Mouse (Mus musculus) MEL (cell line): ENCODE results near the gene Cx3cl1.

Experiments used
- CHD2 ChIP-seq: IDR thresholded peaks from 2 replicates; pipeline ENCODE4 v1.6.1; 2011; ENCODE audit warnings: low read length, improper control_type of control experiment
- CTCF ChIP-seq, 3 experiments: IDR thresholded peaks in 2 of 3; conservative IDR thresholded peaks in 1 of 3; 2 replicates each; pipeline ENCODE4 v1.5.1; 2011 to 2012; ENCODE audit warnings: low read length in 3 of 3, low read depth in 2 of 3, mild to moderate bottlenecking in 2 of 3, improper control_type of control experiment in 1 of 3, inconsistent platforms in 1 of 3, mixed read lengths in 1 of 3, moderate library complexity in 1 of 3; ENCODE audit not compliant: control insufficient read depth in 1 of 3, insufficient read depth in 1 of 3, poor library complexity in 1 of 3, severe bottlenecking in 1 of 3
- E2F4 ChIP-seq: IDR thresholded peaks from 2 replicates; pipeline ENCODE4 v1.6.1; 2011; ENCODE audit warnings: low read depth, low read length, improper control_type of control experiment, borderline replicate concordance
- EP300 ChIP-seq, 2 experiments: IDR thresholded peaks; 2 replicates each; pipeline ENCODE4 v1.6.1; 2011; ENCODE audit warnings: improper control_type of control experiment in 2 of 2, low read length in 2 of 2, low read depth in 1 of 2, mild to moderate bottlenecking in 1 of 2
- JUND ChIP-seq: IDR thresholded peaks from 2 replicates; pipeline ENCODE4 v1.6.1; 2011; ENCODE audit warnings: low read depth, mild to moderate bottlenecking, improper control_type of control experiment, low read length
- KAT2A ChIP-seq: conservative IDR thresholded peaks from 2 replicates; pipeline ENCODE4 v1.6.1; 2012; ENCODE audit warnings: low read depth, low read length, improper control_type of control experiment, inconsistent platforms
- MAFK ChIP-seq: IDR thresholded peaks from 2 replicates; pipeline ENCODE4 v1.6.1; 2011; ENCODE audit warnings: low read depth, mild to moderate bottlenecking, low read length, improper control_type of control experiment, borderline replicate concordance
- NRF1 ChIP-seq: IDR thresholded peaks from 2 replicates; pipeline ENCODE4 v1.6.1; 2014; ENCODE audit warnings: low read depth, mild to moderate bottlenecking, inconsistent platforms, low read length, improper control_type of control experiment, moderate library complexity; ENCODE audit not compliant: poor library complexity, insufficient read depth, severe bottlenecking
- POLR2A ChIP-seq, 2 experiments: IDR thresholded peaks; 2 replicates each; pipeline ENCODE4 v1.6.1; 2011 to 2012; ENCODE audit warnings: low read length in 2 of 2, mild to moderate bottlenecking in 2 of 2, control low read depth in 1 of 2, improper control_type of control experiment in 1 of 2, low read depth in 1 of 2, moderate library complexity in 1 of 2; ENCODE audit not compliant: control insufficient read depth in 1 of 2, insufficient read depth in 1 of 2, poor library complexity in 1 of 2
- RAD21 ChIP-seq: IDR thresholded peaks from 2 replicates; pipeline ENCODE4 v1.6.1; 2011; ENCODE audit warnings: mild to moderate bottlenecking, low read depth, low read length, improper control_type of control experiment
- TBP ChIP-seq: IDR thresholded peaks from 2 replicates; pipeline ENCODE4 v1.8.0; 2011; ENCODE audit warnings: low read depth, low read length, improper control_type of control experiment
- TCF12 ChIP-seq: IDR thresholded peaks from 2 replicates; pipeline ENCODE4 v1.6.1; 2014; ENCODE audit warnings: low read depth, mild to moderate bottlenecking, inconsistent platforms, low read length, improper control_type of control experiment, moderate library complexity
- UBTF ChIP-seq: IDR thresholded peaks from 2 replicates; pipeline ENCODE4 v1.6.1; 2012; ENCODE audit warnings: low read depth, mild to moderate bottlenecking, inconsistent platforms, low read length, improper control_type of control experiment, moderate library complexity, borderline replicate concordance; ENCODE audit not compliant: insufficient read depth
- ZC3H11A ChIP-seq: IDR thresholded peaks from 2 replicates; pipeline ENCODE4 v1.6.1; 2012; ENCODE audit warnings: low read depth, mild to moderate bottlenecking, inconsistent platforms, low read length, improper control_type of control experiment

GRCm38 (mm10) chr8:94748363-94748762 is 23.4 kb upstream of the Cx3cl1 start:
- TF ChIP-seq RAD21 (no peak), CTCF (IDR thresholded peaks at IDR 0.05 in 2 of 3, conservative IDR thresholded peaks at IDR 0.05 in 1 of 3; ENCODE audit: control insufficient read depth in 1 of 3, insufficient read depth in 1 of 3, low read depth in 2 of 3, low read length in 3 of 3, poor library complexity in 1 of 3, severe bottlenecking in 1 of 3) (no peak), CHD2 (no peak), NRF1 (no peak), TBP (no peak), TCF12 (no peak), ZC3H11A (no peak), MAFK (no peak), JUND (no peak), UBTF (no peak), POLR2A (IDR thresholded peaks at IDR 0.05; ENCODE audit: control insufficient read depth in 1 of 2, insufficient read depth in 1 of 2, low read depth in 1 of 2, low read length in 2 of 2, poor library complexity in 1 of 2) (no peak), KAT2A (no peak), EP300 (IDR thresholded peaks at IDR 0.05; ENCODE audit: low read depth in 1 of 2, low read length in 2 of 2) (no peak), E2F4 (no peak)
